Mouse (Mus musculus): ENCODE measurements around the gene Slco3a1. TPM values are rescaled to one million over a fixed set of nuclear protein-coding genes. Genes with fewer than 3 reads are reported as not detected.

Gene Slco3a1
- polyA plus RNA-seq (2014; fragmentation: Illumina TruSeq; extraction: RNeasy Lipid Tissue Mini Kit (QIAGEN cat#74804); ENCODE audit: low read depth, low replicate concordance), result 20.4 TPM

DNA sequence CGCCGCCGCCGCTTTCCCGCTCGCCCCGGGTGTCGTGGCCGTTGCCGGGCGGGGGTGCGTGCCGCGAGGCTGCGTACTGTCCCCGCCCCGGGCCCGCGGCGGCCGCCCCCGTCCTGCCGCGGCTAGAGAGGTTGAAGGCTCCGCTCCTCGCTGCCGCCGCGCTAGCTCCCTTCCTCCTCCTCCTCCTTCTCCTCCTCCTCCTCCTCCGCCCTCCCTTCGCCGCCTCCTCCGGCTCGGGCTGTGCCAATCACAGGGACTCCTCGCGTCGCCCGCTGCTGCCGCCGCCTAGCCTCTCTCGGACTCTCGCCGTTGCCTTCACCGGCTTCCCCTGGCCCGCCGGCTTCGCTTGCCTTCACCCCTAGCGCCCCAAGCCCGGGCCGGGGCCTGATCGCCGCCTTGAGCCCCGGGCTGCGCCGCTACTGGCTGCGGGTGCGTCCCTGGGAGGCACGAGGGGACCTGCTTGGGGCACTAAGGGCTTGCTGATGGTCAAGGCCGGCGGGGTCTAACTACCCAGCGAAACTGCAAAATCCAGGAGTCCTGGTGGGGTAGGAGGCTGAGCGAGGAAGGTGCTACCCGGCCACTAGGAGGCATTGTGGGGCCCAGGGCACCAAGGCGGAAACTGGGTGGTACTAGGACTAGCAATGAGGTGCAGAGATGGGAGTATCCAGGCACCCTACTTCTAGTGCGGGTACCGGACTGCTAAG is at the start of gene Slco3a1:
Gene Slco3a1 (minus strand): TSS at position 173 of the 704 bp plus-strand sequence.

Data from testis, adult 10 weeks (tissue).